Comparison of ENCODE assay signal across 9 mouse cellular contexts in the genomic region with DNA sequence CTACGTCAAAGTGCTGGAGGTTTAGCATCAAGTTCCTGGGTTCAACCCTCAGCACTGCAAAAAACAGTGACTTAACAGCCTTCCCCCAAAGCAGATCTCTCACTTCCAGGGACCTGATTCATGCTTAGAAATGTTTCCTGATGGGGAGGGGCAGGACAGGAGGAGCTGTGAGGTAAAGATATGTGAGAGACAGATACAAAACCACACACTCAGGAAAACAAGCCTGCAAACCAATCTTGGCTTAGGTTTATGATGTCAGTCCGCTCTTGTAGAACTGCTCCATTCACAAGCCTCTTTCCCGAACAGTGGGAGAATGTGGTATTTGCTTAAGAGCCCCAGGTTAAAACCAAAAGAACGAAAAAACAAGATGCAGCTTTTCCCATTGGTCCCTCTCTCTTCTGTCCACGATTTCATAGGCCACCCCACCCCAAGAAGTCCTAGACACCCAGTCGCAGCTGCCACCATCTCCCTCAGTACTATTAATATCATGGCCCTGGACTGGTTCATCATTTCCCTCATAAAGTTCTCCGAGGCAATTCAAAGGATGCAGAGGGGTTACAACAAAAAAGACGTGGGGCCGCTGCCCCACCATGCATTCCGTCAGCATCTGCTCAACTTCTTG. TPM values are rescaled to one million over a fixed set of nuclear protein-coding genes. Genes with fewer than 3 reads are reported as not detected.
A peak's percentile ranks its signal among the peaks of the same experiment; 100 is the strongest.
DNase-seq lines count a peak whose midpoint lies in the region; ATAC-seq and TF ChIP-seq lines count a peak whose summit lies in the region.
"Had no signal": no experiment of that assay in that cellular context is flagged by ENCODE, and none has a peak within 500 bp of the region (broad histone marks: within the 10 kb centered on the region; RNA-seq: fewer than 3 reads in every experiment).

No protein-coding gene starts in this region.

- H3K36me3 ChIP-seq in heart, embryonic 11.5 days (ENCODE audit: control insufficient read depth, insufficient read depth, low read length): no peaks in the 10 kb centered on the region
- peaks cover 23% of the 10 kb centered on the region for H3K36me3 ChIP-seq in E14TG2a.4 (ENCODE audit: insufficient read depth, low read length)
- no peaks in the 10 kb centered on the region for H3K36me3 ChIP-seq in forebrain, embryonic 11.5 days (ENCODE audit: control insufficient read depth, insufficient read depth, low read length)
- peaks cover 13% of the 10 kb centered on the region for H3K36me3 ChIP-seq in liver, embryonic 14.5 days (replicated peaks; ENCODE audit: control insufficient read depth, insufficient read depth, low read depth)

- no peaks in the 10 kb centered on the region for H3K9me3 ChIP-seq in heart, embryonic 11.5 days (replicated peaks; ENCODE audit: control insufficient read depth, low read length)
- H3K9me3 ChIP-seq in E14TG2a.4 (ENCODE audit: low read length): no peaks in the 10 kb centered on the region
- H3K9me3 ChIP-seq in forebrain, embryonic 11.5 days (ENCODE audit: control insufficient read depth, low read length): no peaks in the 10 kb centered on the region
- no peaks in the 10 kb centered on the region for H3K9me3 ChIP-seq in liver, embryonic 14.5 days (ENCODE audit: control insufficient read depth, low read length)

- no peak; the same call in 1 of the 2 replicates for ATAC-seq in heart, embryonic 11.5 days (replicated peaks; ENCODE audit: insufficient number of reproducible peaks, low FRiP score, low TSS enrichment)
- no peak for ATAC-seq in forebrain, embryonic 11.5 days (replicated peaks; ENCODE audit: low FRiP score)
- ATAC-seq in liver, embryonic 14.5 days (ENCODE audit: insufficient read depth): peak; percentile 68

- peak overlapping the region; percentile 93 for H3K4me2 ChIP-seq in heart, embryonic 11.5 days
- peak overlapping the region; percentile 58 for H3K4me2 ChIP-seq in forebrain, embryonic 11.5 days (ENCODE audit: low read depth, low read length, severe bottlenecking)
- H3K4me2 ChIP-seq in liver, embryonic 14.5 days (ENCODE audit: low read depth): peak overlapping the region; percentile 81

- peak overlapping the region; percentile 94 for H3K9ac ChIP-seq in heart, embryonic 11.5 days (ENCODE audit: low read depth, low read length)
- H3K9ac ChIP-seq in forebrain, embryonic 11.5 days (ENCODE audit: low read length): peak overlapping the region; percentile 91
- H3K9ac ChIP-seq in liver, embryonic 14.5 days (replicated peaks): peak overlapping the region; percentile 96

- TF ChIP-seq CTCF in E14TG2a.4 (conservative IDR thresholded peaks at IDR 0.05; ENCODE audit: low read length): no peak
- no peak for TF ChIP-seq CTCF in liver, embryonic 14.5 days (IDR thresholded peaks at IDR 0.05; ENCODE audit: low read depth)

- no peaks in the 10 kb centered on the region for H3K27me3 ChIP-seq in heart, embryonic 11.5 days (ENCODE audit: control insufficient read depth, insufficient read depth, low read length)
- H3K27me3 ChIP-seq in E14TG2a.4 (ENCODE audit: insufficient read depth, low read length): no peaks in the 10 kb centered on the region; the same call in 1 of the 2 replicates
- H3K27me3 ChIP-seq in forebrain, embryonic 11.5 days (ENCODE audit: control insufficient read depth, insufficient read depth, low read length): no peaks in the 10 kb centered on the region
- no peaks in the 10 kb centered on the region for H3K27me3 ChIP-seq in liver, embryonic 14.5 days (ENCODE audit: control insufficient read depth, insufficient read depth, low read length)

- WGBS in heart, embryonic 11.5 days (ENCODE audit: insufficient replicate concordance): 19% methylated on average over 10 of the region's 10 CpGs
- 23% methylated on average over 10 of the region's 10 CpGs for WGBS in forebrain, embryonic 11.5 days
- 7% methylated on average over 10 of the region's 10 CpGs for WGBS in liver, embryonic 14.5 days (ENCODE audit: insufficient replicate concordance)

- H3K4me1 ChIP-seq in heart, embryonic 11.5 days (ENCODE audit: control insufficient read depth, insufficient read depth, low read length): peaks cover 34% of the 10 kb centered on the region
- peaks cover 57% of the 10 kb centered on the region for H3K4me1 ChIP-seq in E14TG2a.4 (replicated peaks; ENCODE audit: low read depth, low read length)
- H3K4me1 ChIP-seq in forebrain, embryonic 11.5 days (replicated peaks; ENCODE audit: control insufficient read depth, insufficient read depth, low read length): peaks cover 2% of the 10 kb centered on the region; the same call in 1 of the 2 replicates
- peaks cover 31 to 36% of the 10 kb centered on the region in 2 experiments for H3K4me1 ChIP-seq in liver, embryonic 14.5 days (replicated peaks; ENCODE audit: control insufficient read depth in 2 of 2, insufficient read depth in 2 of 2, low read length in 1 of 2)

- TF ChIP-seq EP300 in liver, embryonic 14.5 days (IDR thresholded peaks at IDR 0.05; ENCODE audit: low read depth): peak; percentile 80

- DNase-seq in heart, postnatal 4 days: no peak
- DNase-seq in forebrain, embryonic 11.5 days (ENCODE audit: low spot score): no peak
- DNase-seq in liver, embryonic 14.5 days (ENCODE audit: low read depth in 3 of 3, low spot score in 3 of 3): peak; percentile 75 to 79 (median 77)
- DNase-seq in ovary, adult 18-20 months (ENCODE audit: low spot score): no peak
- DNase-seq in adrenal gland, adult 18-20 months (ENCODE audit: low spot score in 2 of 2): no peak
- no peak for DNase-seq in ovary, postnatal 36 days (ENCODE audit: low spot score)

- peak overlapping the region; percentile 86; the same call in 1 of the 2 replicates for H3K27ac ChIP-seq in heart, embryonic 11.5 days (ENCODE audit: low read depth, low read length)
- no peak overlapping the region for H3K27ac ChIP-seq in forebrain, embryonic 11.5 days (ENCODE audit: low read depth, low read length)
- H3K27ac ChIP-seq in liver, embryonic 14.5 days: peak overlapping the region; percentile 94

- peak overlapping the region; percentile 98 for H3K4me3 ChIP-seq in heart, embryonic 11.5 days (ENCODE audit: low read depth, low read length)
- H3K4me3 ChIP-seq in E14TG2a.4 (replicated peaks; ENCODE audit: low read length): peak overlapping the region; percentile 97
- peak overlapping the region; percentile 95 for H3K4me3 ChIP-seq in forebrain, embryonic 11.5 days (ENCODE audit: low read depth, low read length)
- peak overlapping the region; percentile 94 to 97 for H3K4me3 ChIP-seq in liver, embryonic 14.5 days (ENCODE audit: insufficient read depth in 1 of 2, low read depth in 2 of 2, low read length in 2 of 2)

RNA-seq across cellular contexts. Expression of a gene that starts 1.1 kb away (rescaled TPM):
- 14.7 and 17.1 TPM in 2 replicates for polyA plus RNA-seq in heart, embryonic 11.5 days (2014; fragmentation: Nextera tagmentation; extraction: Ambion mirVana)
- 10 to 100 TPM; 29.1 to 33.8 TPM for total RNA-seq in heart, postnatal 4 days (2021)
- 23.5 and 25.9 TPM in 2 replicates for polyA plus RNA-seq in forebrain, embryonic 11.5 days (2014; fragmentation: Nextera tagmentation; extraction: Ambion mirVana)
- polyA plus RNA-seq in liver, embryonic 14.5 days (2012; rRNA removed): 33.8 and 34.0 TPM in 2 replicates
- 25.9 and 32.3 TPM in 2 replicates for polyA plus RNA-seq in liver, embryonic 14.5 days (2014; fragmentation: Nextera tagmentation; extraction: Ambion mirVana)
- 10 to 100 TPM; 27.6 to 29.0 TPM for total RNA-seq in adrenal gland, adult 18-20 months (2021)

RNA-seq across cellular contexts. Expression of a gene that starts 6.1 kb away (rescaled TPM):
- polyA plus RNA-seq in heart, embryonic 11.5 days (2014; fragmentation: Nextera tagmentation; extraction: Ambion mirVana): not detected in 2 replicates
- total RNA-seq in heart, postnatal 4 days (2021): not detected
- not detected in 2 replicates for polyA plus RNA-seq in forebrain, embryonic 11.5 days (2014; fragmentation: Nextera tagmentation; extraction: Ambion mirVana)
- not detected in 2 replicates for polyA plus RNA-seq in liver, embryonic 14.5 days (2012; rRNA removed)
- not detected in 2 replicates for polyA plus RNA-seq in liver, embryonic 14.5 days (2014; fragmentation: Nextera tagmentation; extraction: Ambion mirVana)
- not detected for total RNA-seq in adrenal gland, adult 18-20 months (2021)
- total RNA-seq: neutrophil, adult 5-6 weeks had no signal

RNA-seq across cellular contexts. Expression of a gene that starts 46.7 kb away (rescaled TPM):
- polyA plus RNA-seq in heart, embryonic 11.5 days (2014; fragmentation: Nextera tagmentation; extraction: Ambion mirVana): 5.0 and 6.0 TPM in 2 replicates
- total RNA-seq in heart, postnatal 4 days (2021): 10 to 100 TPM; 16.4 to 17.5 TPM
- polyA plus RNA-seq in forebrain, embryonic 11.5 days (2014; fragmentation: Nextera tagmentation; extraction: Ambion mirVana): 2.5 and 2.7 TPM in 2 replicates
- 8.3 and 11.1 TPM in 2 replicates for polyA plus RNA-seq in liver, embryonic 14.5 days (2012; rRNA removed)
- 3.8 and 5.2 TPM in 2 replicates for polyA plus RNA-seq in liver, embryonic 14.5 days (2014; fragmentation: Nextera tagmentation; extraction: Ambion mirVana)
- 10 to 100 TPM; 12.1 to 17.6 TPM for total RNA-seq in adrenal gland, adult 18-20 months (2021)

RNA-seq across cellular contexts. Expression of a gene that starts 49.4 kb away (rescaled TPM):
- 2.1 and 3.0 TPM in 2 replicates for polyA plus RNA-seq in heart, embryonic 11.5 days (2014; fragmentation: Nextera tagmentation; extraction: Ambion mirVana)
- total RNA-seq in heart, postnatal 4 days (2021): 1 to 10 TPM; 4.6 to 5.1 TPM
- 3.8 and 3.9 TPM in 2 replicates for polyA plus RNA-seq in forebrain, embryonic 11.5 days (2014; fragmentation: Nextera tagmentation; extraction: Ambion mirVana)
- 23.0 and 24.1 TPM in 2 replicates for polyA plus RNA-seq in liver, embryonic 14.5 days (2012; rRNA removed)
- polyA plus RNA-seq in liver, embryonic 14.5 days (2014; fragmentation: Nextera tagmentation; extraction: Ambion mirVana): 26.8 and 32.2 TPM in 2 replicates
- 1 to 10 TPM; 1.9 to 2.5 TPM for total RNA-seq in adrenal gland, adult 18-20 months (2021)
- total RNA-seq: neutrophil, adult 5-6 weeks had no signal

Comparison
In these comparisons a context has a peak if more than half of its experiments do, and no peak if none do; other contexts are left out.
1. DNase-seq: peak in liver, embryonic 14.5 days (3 of 3); none in heart, postnatal 4 days (single experiment), forebrain, embryonic 11.5 days (single experiment), ovary, adult 18-20 months (single experiment), adrenal gland, adult 18-20 months (0 of 2) and ovary, postnatal 36 days (single experiment).
2. Peak in every context shown above with its lines, with median percentiles within 50 percentile points of each other: H3K4me2 ChIP-seq, H3K4me3 ChIP-seq and H3K9ac ChIP-seq.